Mouse (Mus musculus) adrenal gland, adult 2 months (tissue): ENCODE measurements around the gene Repin1. TPM values are rescaled to one million over a fixed set of nuclear protein-coding genes. Genes with fewer than 3 reads are reported as not detected.

Experiments used
- DNase-seq: peaks from one replicate; pipeline ENCODE4 v3.0.0; 2021
- polyA plus RNA-seq: library from polyadenylated mRNA; depleted of rRNA; stranded (reverse); fragments of >200 nt; gene quantifications from 2 replicates; pipeline ENCODE4 v1.2.3, GENCODE M21; 2012; rRNA removed
- total RNA-seq, 2 experiments: library from RNA; stranded (reverse); gene quantifications; 2 replicates each; pipeline ENCODE4 v1.2.3; 2021

Gene Repin1
- total and polyA plus RNA-seq, 3 experiments, result 55.6 to 152 (median 67.5) TPM

DNA sequence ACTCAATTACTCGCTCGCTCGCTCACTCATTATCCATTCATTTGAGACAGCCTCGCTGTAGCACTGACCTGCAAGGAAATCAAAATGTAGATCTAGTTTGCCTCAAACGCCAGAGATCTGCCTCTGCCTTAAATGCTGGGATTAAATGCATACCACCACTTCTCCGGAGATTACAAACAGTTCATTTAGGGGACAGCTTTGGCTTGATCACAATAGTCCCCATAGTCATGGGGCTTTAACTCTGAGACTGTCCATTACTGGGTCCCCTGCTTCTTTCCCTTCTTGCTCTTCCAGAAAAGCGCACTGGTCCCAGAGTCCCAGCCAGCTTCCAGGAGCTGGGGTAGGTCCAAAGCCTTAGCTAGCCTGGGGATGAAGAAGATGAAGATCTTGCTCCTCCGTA lies 32.8 kb downstream of the Repin1 start, which contains the start of gene AI854703:
Gene AI854703, plus strand, starts transcription at position 301 of the 400 bp plus-strand sequence.
- no peak for DNase-seq

DNA sequence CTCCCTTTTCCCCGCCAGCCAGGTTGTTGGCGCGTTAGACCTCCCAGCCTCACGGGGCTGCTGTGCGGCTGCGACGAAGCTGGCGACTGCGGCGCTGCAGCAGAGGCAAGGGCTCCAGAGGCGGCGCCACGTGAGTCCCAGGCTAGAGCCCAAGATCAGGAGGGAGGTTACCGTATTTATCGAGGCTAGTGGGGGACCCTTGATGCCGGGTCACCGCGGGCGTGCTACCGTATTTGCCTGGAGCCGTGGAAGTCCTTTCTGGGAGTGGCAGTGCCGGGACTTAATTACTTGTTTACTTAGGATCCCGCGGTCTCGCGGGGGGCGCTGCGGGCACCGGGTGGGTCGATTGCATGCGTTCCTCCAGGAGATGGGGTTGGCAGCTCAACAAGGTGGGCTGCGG lies 33.3 kb downstream of the Repin1 start:
- DNase-seq, result peak; percentile 77

GRCm38 (mm10) chr6:48627511-48627924 lies 33.8 kb downstream of the Repin1 start:
- DNase-seq, result no peak

GRCm38 (mm10) chr6:48628377-48628776 lies 34.7 kb downstream of the Repin1 start:
- no peak for DNase-seq

- peak; percentile 36 for DNase-seq
These were observed 35.4 kb downstream of the Repin1 start for GRCm38 (mm10) chr6:48628808-48629660.

- no peak for DNase-seq
These were observed 36.0 kb downstream of the Repin1 start for GRCm38 (mm10) chr6:48629661-48630034.

DNA sequence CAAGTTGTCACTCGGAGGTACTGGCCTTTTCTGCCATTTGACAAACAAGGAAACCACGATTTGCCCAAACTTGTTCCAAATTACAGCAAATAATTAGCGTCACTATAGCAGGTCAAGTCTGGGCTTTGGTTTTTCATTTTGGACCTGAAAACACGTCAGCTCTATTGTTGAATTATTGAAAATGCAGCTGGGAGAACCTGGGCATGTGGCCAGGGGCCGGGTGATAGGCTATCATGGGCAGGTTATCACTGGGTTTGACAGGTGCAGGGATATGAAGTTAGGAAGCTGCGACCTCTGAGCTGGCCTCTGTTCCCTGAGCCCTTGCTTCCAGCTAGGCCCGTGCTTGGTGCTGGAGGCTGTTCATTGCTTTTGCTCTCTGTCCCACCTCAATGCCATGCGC lies 37.1 kb downstream of the Repin1 start:
- DNase-seq, result no peak

GRCm38 (mm10) chr6:48635105-48635504 lies 41.4 kb downstream of the Repin1 start:
- DNase-seq, result no peak

DNA sequence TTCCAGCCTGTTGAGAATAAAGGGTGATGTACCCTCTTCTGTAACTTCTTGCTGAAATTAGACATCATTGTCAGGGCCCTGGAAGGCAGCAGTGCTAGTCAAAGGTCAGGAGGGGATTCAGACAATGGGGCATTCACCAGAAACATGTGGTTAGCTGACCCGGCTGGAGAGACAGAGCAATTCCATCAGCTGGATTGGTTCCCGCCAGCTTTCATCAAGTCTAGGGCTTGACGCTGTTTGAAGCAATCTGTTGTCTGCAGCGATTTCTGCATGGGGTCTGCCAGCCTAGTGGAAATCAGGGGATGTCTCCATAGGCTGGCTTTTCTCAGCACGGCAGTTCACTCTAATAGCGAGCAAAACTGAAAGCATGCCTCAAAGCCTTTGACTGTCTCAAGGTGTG lies 42.8 kb downstream of the Repin1 start:
- DNase-seq, result no peak

- no peak for DNase-seq
These were observed 44.3 kb downstream of the Repin1 start for GRCm38 (mm10) chr6:48637811-48638500.

DNA sequence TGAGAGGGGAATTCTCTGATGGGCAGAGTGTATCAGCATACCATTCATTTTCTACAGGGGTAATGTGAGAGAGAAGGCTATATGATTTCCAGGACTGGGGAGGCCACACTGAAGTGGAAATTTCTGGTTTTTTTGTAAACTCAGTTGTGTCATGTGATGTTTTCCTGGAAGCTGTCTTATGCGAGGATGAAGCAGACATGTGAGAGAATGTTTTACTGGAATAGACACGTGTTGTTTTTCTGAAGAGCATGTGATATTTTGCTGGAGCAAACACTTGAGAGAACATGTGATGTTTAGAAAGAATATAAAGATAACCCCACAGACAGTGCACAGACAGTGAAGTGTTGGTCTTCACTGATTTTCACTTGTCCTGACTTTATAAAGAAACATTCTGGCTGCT lies 44.9 kb downstream of the Repin1 start:
- DNase-seq, result no peak

DNA sequence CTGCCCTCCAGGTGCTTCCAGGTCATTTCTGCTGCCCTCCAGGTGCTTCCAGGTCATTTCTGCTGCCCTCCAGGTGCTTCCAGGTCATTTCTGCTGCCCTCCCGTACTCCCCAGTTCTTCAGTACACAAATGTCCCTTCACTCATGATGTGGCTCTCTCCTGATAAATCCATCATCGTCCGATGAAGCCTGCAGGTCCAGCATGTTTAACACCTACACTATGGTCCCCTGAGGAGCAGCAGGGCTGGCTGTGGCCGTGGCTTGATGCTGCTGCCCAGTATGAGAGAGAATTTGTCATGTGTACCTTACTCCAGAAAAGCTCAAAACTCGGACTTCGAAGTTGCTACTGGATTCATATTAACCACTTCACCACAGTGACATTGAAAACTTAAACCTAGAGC lies 47.7 kb downstream of the Repin1 start:
- DNase-seq, result no peak

DNA sequence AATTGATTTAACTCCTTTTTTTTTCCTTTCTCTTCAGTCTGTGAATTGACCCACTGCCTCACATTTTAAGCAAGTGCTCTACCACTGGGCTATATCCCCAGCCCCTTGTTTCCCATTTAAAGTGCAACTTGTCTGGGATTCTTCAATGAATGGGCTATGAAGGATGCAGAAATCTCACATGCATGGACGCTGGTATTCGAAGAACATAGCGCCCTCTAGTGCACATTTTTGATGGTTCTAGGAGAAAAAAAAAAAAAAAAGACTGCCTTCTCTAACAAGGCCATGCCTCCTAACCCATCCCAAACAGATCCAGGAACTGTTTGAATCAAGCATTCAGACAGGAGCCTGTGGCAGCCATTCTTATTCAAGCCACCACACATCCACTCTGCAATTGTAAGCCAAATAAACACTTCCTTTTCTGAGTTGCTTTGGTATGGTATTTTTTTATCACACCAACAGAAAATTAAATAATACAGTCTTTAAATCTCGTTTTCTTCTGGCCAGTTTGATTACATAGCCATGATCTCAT lies 49.1 kb downstream of the Repin1 start:
- peak; percentile 30 for DNase-seq

DNA sequence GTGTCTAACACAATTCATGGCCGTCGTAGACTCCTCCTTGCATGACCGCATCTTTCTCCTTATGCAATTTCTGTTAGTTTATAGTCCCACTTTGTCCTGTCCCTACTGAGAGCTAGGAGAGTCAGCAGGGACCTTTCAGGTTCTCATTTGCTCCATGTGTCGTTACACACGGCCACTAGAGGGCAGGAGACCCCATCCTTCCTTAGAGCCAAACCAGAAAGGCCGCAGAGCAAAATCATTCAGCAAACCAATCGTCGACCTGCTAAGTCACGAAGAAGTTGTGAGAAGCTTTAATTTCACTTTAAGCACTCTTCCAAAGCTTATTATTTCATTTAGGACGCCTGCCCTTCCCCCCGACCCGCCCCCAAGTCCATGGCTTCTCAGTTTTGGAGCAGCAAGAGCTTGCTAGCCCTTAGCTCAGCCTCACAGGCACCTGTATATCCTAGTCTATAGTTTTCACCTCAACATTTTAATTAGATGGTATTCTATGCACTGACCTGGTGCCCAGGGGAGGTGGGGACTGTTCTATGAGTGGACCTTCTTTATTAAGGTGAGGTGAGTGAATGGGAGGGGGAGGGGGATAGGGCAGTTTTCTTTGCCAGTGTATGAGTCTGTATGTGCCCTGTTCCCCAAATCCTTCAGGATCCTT lies 52.1 kb downstream of the Repin1 start:
- peak; percentile 75 for DNase-seq

GRCm38 (mm10) chr6:48646309-48646690 lies 52.6 kb downstream of the Repin1 start:
- DNase-seq, result no peak

- peak; percentile 63 for DNase-seq
These were observed 53.3 kb downstream of the Repin1 start, which contains the start of gene Gimap8 for GRCm38 (mm10) chr6:48646995-48647394. Gene Gimap8, plus strand, starts transcription at chr6:48647234.

GRCm38 (mm10) chr6:48647611-48648010 lies 53.9 kb downstream of the Repin1 start:
- DNase-seq, result no peak

Other genes with a start within 250 kb of the Repin1 start
- 10 to 100 TPM; 30.9 to 31.3 TPM for gene Krba1, start 198.3 kb upstream of the Repin1 start, total RNA-seq
- 42.5 and 55.2 TPM in 2 replicates for gene Krba1, start 198.3 kb upstream of the Repin1 start, polyA plus RNA-seq
- 10 to 100 TPM; 47.3 to 53.6 TPM for gene Zfp467, start 148.1 kb upstream of the Repin1 start, total RNA-seq
- gene Zfp467, start 148.1 kb upstream of the Repin1 start, polyA plus RNA-seq, result 119 and 124 TPM in 2 replicates
- 1 to 10 TPM; 2.7 to 3.5 TPM for gene Sspo, start 145.7 kb upstream of the Repin1 start, total RNA-seq
- gene Sspo, start 145.7 kb upstream of the Repin1 start, polyA plus RNA-seq, result 8.4 and 12.3 TPM in 2 replicates
- gene Atp6v0e2, start 56.3 kb upstream of the Repin1 start, total RNA-seq, result 10 to 100 TPM; 70.7 to 78.4 TPM
- gene Atp6v0e2, start 56.3 kb upstream of the Repin1 start, polyA plus RNA-seq, result 182 and 183 TPM in 2 replicates
- 10 to 100 TPM; 30.8 to 45.1 TPM for gene Lrrc61, start 39.1 kb upstream of the Repin1 start, total RNA-seq
- 32.4 and 33.3 TPM in 2 replicates for gene Lrrc61, start 39.1 kb upstream of the Repin1 start, polyA plus RNA-seq
- gene Rarres2, start 21.1 kb upstream of the Repin1 start, total RNA-seq, result 100 to 1,000 TPM in 1 of 2 experiments, 10 to 100 TPM in 1; 73.4 to 101 TPM
- gene Rarres2, start 21.1 kb upstream of the Repin1 start, polyA plus RNA-seq, result 29.3 and 41.8 TPM in 2 replicates
- gene Gm45021, start 4.3 kb upstream of the Repin1 start, total RNA-seq, result not detected
- not detected in 2 replicates for gene Gm45021, start 4.3 kb upstream of the Repin1 start, polyA plus RNA-seq
- not detected for gene Gm44965, start 58 bp downstream of the Repin1 start, total RNA-seq
- not detected in 2 replicates for gene Gm44965, start 58 bp downstream of the Repin1 start, polyA plus RNA-seq
- 1 to 10 TPM; 7.4 to 8.7 TPM for gene Zfp775, start 8.2 kb downstream of the Repin1 start, total RNA-seq
- gene Zfp775, start 8.2 kb downstream of the Repin1 start, polyA plus RNA-seq, result 14.8 and 16.8 TPM in 2 replicates
- gene AI854703, start 32.9 kb downstream of the Repin1 start, total RNA-seq, result 1 to 10 TPM; 1.9 to 2.0 TPM
- 6.0 and 7.6 TPM in 2 replicates for gene AI854703, start 32.9 kb downstream of the Repin1 start, polyA plus RNA-seq
- 10 to 100 TPM in 1 of 2 experiments, 1 to 10 TPM in 1; 7.8 to 12.6 TPM for gene Gimap8, start 53.4 kb downstream of the Repin1 start, total RNA-seq
- 1.2 and 1.5 TPM in 2 replicates for gene Gimap8, start 53.4 kb downstream of the Repin1 start, polyA plus RNA-seq
- gene Gimap9, start 82.2 kb downstream of the Repin1 start, total RNA-seq, result 1 to 10 TPM; 3.6 to 5.9 TPM
- gene Gimap9, start 82.2 kb downstream of the Repin1 start, polyA plus RNA-seq, result 0.34 and 0.49 TPM in 2 replicates
- gene Gimap4, start 90.7 kb downstream of the Repin1 start, total RNA-seq, result 10 to 100 TPM; 40.3 to 50.9 TPM
- 7.8 and 8.2 TPM in 2 replicates for gene Gimap4, start 90.7 kb downstream of the Repin1 start, polyA plus RNA-seq
- gene Gimap6, start 114.3 kb downstream of the Repin1 start, total RNA-seq, result 10 to 100 TPM; 50.7 to 66.4 TPM
- gene Gimap6, start 114.3 kb downstream of the Repin1 start, polyA plus RNA-seq, result 4.5 and 4.9 TPM in 2 replicates
- 10 to 100 TPM in 1 of 2 experiments, 1 to 10 TPM in 1; 6.9 to 11.5 TPM for gene Gm28053, start 124.7 kb downstream of the Repin1 start, total RNA-seq
- gene Gm28053, start 124.7 kb downstream of the Repin1 start, polyA plus RNA-seq, result not detected in 2 replicates
- gene Gimap7, start 124.7 kb downstream of the Repin1 start, total RNA-seq, result under 1 TPM; 0.37 to 0.66 TPM
- 0.08 TPM in 1 of 2 replicates, not detected in the other for gene Gimap7, start 124.7 kb downstream of the Repin1 start, polyA plus RNA-seq
- gene Gimap1, start 145.2 kb downstream of the Repin1 start, total RNA-seq, result 10 to 100 TPM in 1 of 2 experiments, 1 to 10 TPM in 1; 7.9 to 12.0 TPM
- 6.5 and 8.2 TPM in 2 replicates for gene Gimap1, start 145.2 kb downstream of the Repin1 start, polyA plus RNA-seq
- 10 to 100 TPM; 10.5 to 17.1 TPM for gene Gimap5, start 152.3 kb downstream of the Repin1 start, total RNA-seq
- 10.9 and 14.7 TPM in 2 replicates for gene Gimap5, start 152.3 kb downstream of the Repin1 start, polyA plus RNA-seq
- gene Gimap3, start 177.0 kb downstream of the Repin1 start, total RNA-seq, result 10 to 100 TPM in 1 of 2 experiments, 1 to 10 TPM in 1; 5.2 to 10.3 TPM
- 1.5 TPM in 2 replicates for gene Gimap3, start 177.0 kb downstream of the Repin1 start, polyA plus RNA-seq
- 100 to 1,000 TPM; 303 to 381 TPM for gene Tmem176a, start 247.0 kb downstream of the Repin1 start, total RNA-seq
- gene Tmem176a, start 247.0 kb downstream of the Repin1 start, polyA plus RNA-seq, result 314 and 406 TPM in 2 replicates
- gene Tmem176b, start 247.6 kb downstream of the Repin1 start, total RNA-seq, result 100 to 1,000 TPM; 608 to 699 TPM
- 591 and 724 TPM in 2 replicates for gene Tmem176b, start 247.6 kb downstream of the Repin1 start, polyA plus RNA-seq